Mouse (Mus musculus): ENCODE results near the gene Kif1a. TPM values are rescaled to one million over a fixed set of nuclear protein-coding genes. Genes with fewer than 3 reads are reported as not detected.

Gene Kif1a
- polyA plus RNA-seq, 1 experiment from 2014 or later, result 11.6 TPM

- Histone ChIP-seq H3K4me2 (ENCODE audit: low read length) (no peak overlapping the region), H3K27me3 (ENCODE audit: control insufficient read depth, insufficient read depth, low read length) (no peaks in the 10 kb centered on the region), H3K4me1 (ENCODE audit: control insufficient read depth in 2 of 2, insufficient read depth in 2 of 2, low read length in 2 of 2) (no peaks in the 10 kb centered on the region), H3K4me3 (ENCODE audit: control insufficient read depth in 1 of 2, insufficient read depth in 1 of 2, low read depth in 1 of 2, low read length in 2 of 2) (no peak overlapping the region), H3K36me3 (ENCODE audit: control insufficient read depth, insufficient read depth, low read length) (no peaks in the 10 kb centered on the region), H3K27ac (replicated peaks in 1 of 2; ENCODE audit: control insufficient read depth in 1 of 2, insufficient read depth in 1 of 2, low read depth in 2 of 2, low read length in 2 of 2) (no peak overlapping the region), H3K9ac (ENCODE audit: low read length) (no peak overlapping the region), H3K9me3 (ENCODE audit: control insufficient read depth, low read length) (no peaks in the 10 kb centered on the region)
- WGBS, result 93% methylated on average over 3 of the region's 3 CpGs
- ATAC-seq (ENCODE audit: insufficient number of reproducible peaks, insufficient read depth, low FRiP score, low read depth), result no peak
Observed at GRCm38 (mm10) chr1:93092582-93092981, 9.2 kb downstream of the Kif1a start.

- H3K4me3 ChIP-seq (ENCODE audit: control insufficient read depth in 1 of 2, insufficient read depth in 1 of 2, low read depth in 1 of 2, low read length in 2 of 2), result no peak overlapping the region
- H3K4me1 ChIP-seq (ENCODE audit: control insufficient read depth in 2 of 2, insufficient read depth in 2 of 2, low read length in 2 of 2), result peaks cover 7 to 12% of the 10 kb centered on the region in 2 experiments
- no peaks in the 10 kb centered on the region for H3K27me3 ChIP-seq (ENCODE audit: control insufficient read depth, insufficient read depth, low read length)
- 0 out of 2 replicates have a peak, but pooled peaks have one; percentile 17 for ATAC-seq (ENCODE audit: insufficient number of reproducible peaks, insufficient read depth, low FRiP score, low read depth)
- no peak overlapping the region for H3K9ac ChIP-seq (ENCODE audit: low read length)
- H3K36me3 ChIP-seq (ENCODE audit: control insufficient read depth, insufficient read depth, low read length), result no peaks in the 10 kb centered on the region
- H3K27ac ChIP-seq (replicated peaks in 1 of 2; ENCODE audit: control insufficient read depth in 1 of 2, insufficient read depth in 1 of 2, low read depth in 2 of 2, low read length in 2 of 2), result peak overlapping the region; percentile 35 to 78
- 20% methylated on average over 6 of the region's 6 CpGs for WGBS
- H3K4me2 ChIP-seq (ENCODE audit: low read length), result peak overlapping the region; percentile 31; the same call in 1 of the 2 replicates
- H3K9me3 ChIP-seq (ENCODE audit: control insufficient read depth, low read length), result no peaks in the 10 kb centered on the region
Observed at GRCm38 (mm10) chr1:93085136-93085535, 16.6 kb downstream of the Kif1a start.

GRCm38 (mm10) chr1:93083420-93084285 lies 18.1 kb downstream of the Kif1a start:
- Histone ChIP-seq H3K9ac (ENCODE audit: low read length) (no peak overlapping the region), H3K4me3 (ENCODE audit: control insufficient read depth in 1 of 2, insufficient read depth in 1 of 2, low read depth in 1 of 2, low read length in 2 of 2) (no peak overlapping the region), H3K9me3 (ENCODE audit: control insufficient read depth, low read length) (no peaks in the 10 kb centered on the region), H3K4me1 (ENCODE audit: control insufficient read depth in 2 of 2, insufficient read depth in 2 of 2, low read length in 2 of 2) (peaks cover 7 to 16% of the 10 kb centered on the region in 2 experiments), H3K27ac (replicated peaks in 1 of 2; ENCODE audit: control insufficient read depth in 1 of 2, insufficient read depth in 1 of 2, low read depth in 2 of 2, low read length in 2 of 2) (no peak overlapping the region), H3K4me2 (ENCODE audit: low read length) (no peak overlapping the region), H3K27me3 (ENCODE audit: control insufficient read depth, insufficient read depth, low read length) (no peaks in the 10 kb centered on the region), H3K36me3 (ENCODE audit: control insufficient read depth, insufficient read depth, low read length) (no peaks in the 10 kb centered on the region)
- no peak for ATAC-seq (ENCODE audit: insufficient number of reproducible peaks, insufficient read depth, low FRiP score, low read depth)
- 74% methylated on average over 12 of the region's 12 CpGs for WGBS

- Histone ChIP-seq H3K4me1 (ENCODE audit: control insufficient read depth in 2 of 2, insufficient read depth in 2 of 2, low read length in 2 of 2) (peaks cover 7 to 16% of the 10 kb centered on the region in 2 experiments), H3K36me3 (ENCODE audit: control insufficient read depth, insufficient read depth, low read length) (no peaks in the 10 kb centered on the region), H3K27ac (replicated peaks in 1 of 2; ENCODE audit: control insufficient read depth in 1 of 2, insufficient read depth in 1 of 2, low read depth in 2 of 2, low read length in 2 of 2) (no peak overlapping the region)
Observed at GRCm38 (mm10) chr1:93082121-93082520, 19.6 kb downstream of the Kif1a start.

GRCm38 (mm10) chr1:93080930-93081589 lies 20.7 kb downstream of the Kif1a start:
- H3K9me3 ChIP-seq (ENCODE audit: control insufficient read depth, low read length), result no peaks in the 10 kb centered on the region
- no peak overlapping the region for H3K4me3 ChIP-seq (ENCODE audit: control insufficient read depth in 1 of 2, insufficient read depth in 1 of 2, low read depth in 1 of 2, low read length in 2 of 2)
- no peak overlapping the region for H3K27ac ChIP-seq (replicated peaks in 1 of 2; ENCODE audit: control insufficient read depth in 1 of 2, insufficient read depth in 1 of 2, low read depth in 2 of 2, low read length in 2 of 2)
- ATAC-seq (ENCODE audit: insufficient number of reproducible peaks, insufficient read depth, low FRiP score, low read depth), result no peak
- H3K4me2 ChIP-seq (ENCODE audit: low read length), result no peak overlapping the region
- no peak overlapping the region for H3K9ac ChIP-seq (ENCODE audit: low read length)
- no peaks in the 10 kb centered on the region for H3K27me3 ChIP-seq (ENCODE audit: control insufficient read depth, insufficient read depth, low read length)
- H3K4me1 ChIP-seq (ENCODE audit: control insufficient read depth in 2 of 2, insufficient read depth in 2 of 2, low read length in 2 of 2), result peaks cover 7 to 16% of the 10 kb centered on the region in 2 experiments
- H3K36me3 ChIP-seq (ENCODE audit: control insufficient read depth, insufficient read depth, low read length), result no peaks in the 10 kb centered on the region
- 60% methylated on average over 3 of the region's 3 CpGs for whole genome bisulfite sequencing

More at GRCm38 (mm10) chr1:93082121-93082520, 19.6 kb downstream of the Kif1a start:
- Histone ChIP-seq H3K27me3 (ENCODE audit: control insufficient read depth, insufficient read depth, low read length) (no peaks in the 10 kb centered on the region), H3K9ac (ENCODE audit: low read length) (no peak overlapping the region), H3K9me3 (ENCODE audit: control insufficient read depth, low read length) (no peaks in the 10 kb centered on the region), H3K4me2 (ENCODE audit: low read length) (no peak overlapping the region), H3K4me3 (ENCODE audit: control insufficient read depth in 1 of 2, insufficient read depth in 1 of 2, low read depth in 1 of 2, low read length in 2 of 2) (no peak overlapping the region)
- 85% methylated on average over 8 of the region's 8 CpGs for WGBS
- ATAC-seq (ENCODE audit: insufficient number of reproducible peaks, insufficient read depth, low FRiP score, low read depth), result no peak

GRCm38 (mm10) chr1:93079602-93080001 lies 22.1 kb downstream of the Kif1a start:
- no peak overlapping the region for H3K4me3 ChIP-seq (ENCODE audit: control insufficient read depth in 1 of 2, insufficient read depth in 1 of 2, low read depth in 1 of 2, low read length in 2 of 2)
- H3K4me2 ChIP-seq (ENCODE audit: low read length), result no peak overlapping the region
- peaks cover 5% of the 10 kb centered on the region; the same call in 1 of the 2 replicates for H3K36me3 ChIP-seq (ENCODE audit: control insufficient read depth, insufficient read depth, low read length)
- H3K9ac ChIP-seq (ENCODE audit: low read length), result no peak overlapping the region
- 84% methylated on average over 3 of the region's 3 CpGs for WGBS
- H3K4me1 ChIP-seq (ENCODE audit: control insufficient read depth in 2 of 2, insufficient read depth in 2 of 2, low read length in 2 of 2), result peaks cover 2 to 4% of the 10 kb centered on the region in 2 experiments; a peak in 1 of 4 replicates
- H3K27ac ChIP-seq (replicated peaks in 1 of 2; ENCODE audit: control insufficient read depth in 1 of 2, insufficient read depth in 1 of 2, low read depth in 2 of 2, low read length in 2 of 2), result no peak overlapping the region
- H3K27me3 ChIP-seq (ENCODE audit: control insufficient read depth, insufficient read depth, low read length), result no peaks in the 10 kb centered on the region
- no peak for ATAC-seq (ENCODE audit: insufficient number of reproducible peaks, insufficient read depth, low FRiP score, low read depth)
- H3K9me3 ChIP-seq (ENCODE audit: control insufficient read depth, low read length), result no peaks in the 10 kb centered on the region

- Histone ChIP-seq H3K4me2 (ENCODE audit: low read length) (no peak overlapping the region), H3K27ac (replicated peaks in 1 of 2; ENCODE audit: control insufficient read depth in 1 of 2, insufficient read depth in 1 of 2, low read depth in 2 of 2, low read length in 2 of 2) (peak overlapping the region in 1 of 2 experiments; percentile 34; a peak in 1 of 4 replicates), H3K27me3 (ENCODE audit: control insufficient read depth, insufficient read depth, low read length) (no peaks in the 10 kb centered on the region), H3K4me3 (ENCODE audit: control insufficient read depth in 1 of 2, insufficient read depth in 1 of 2, low read depth in 1 of 2, low read length in 2 of 2) (no peak overlapping the region), H3K36me3 (ENCODE audit: control insufficient read depth, insufficient read depth, low read length) (peaks cover 5% of the 10 kb centered on the region; the same call in 1 of the 2 replicates), H3K9me3 (ENCODE audit: control insufficient read depth, low read length) (no peaks in the 10 kb centered on the region), H3K4me1 (ENCODE audit: control insufficient read depth in 2 of 2, insufficient read depth in 2 of 2, low read length in 2 of 2) (peaks cover 4 to 7% of the 10 kb centered on the region in 2 experiments; a peak in 3 of 4 replicates), H3K9ac (ENCODE audit: low read length) (no peak overlapping the region)
- 52% methylated on average over 2 of the region's 2 CpGs for WGBS
- ATAC-seq (ENCODE audit: insufficient number of reproducible peaks, insufficient read depth, low FRiP score, low read depth), result no peak
Observed at GRCm38 (mm10) chr1:93072279-93072865, 29.4 kb downstream of the Kif1a start.
